Mouse (Mus musculus) spleen, postnatal 14 days (tissue): ENCODE measurements around the gene Sigirr.

ENCODE experiments used
- DNase-seq, 2 experiments: peaks; one replicate each; pipeline ENCODE4 v3.0.0; 2021 to 2022; ENCODE audit warnings: low spot score in 2 of 2

Sigirr gene

DNA sequence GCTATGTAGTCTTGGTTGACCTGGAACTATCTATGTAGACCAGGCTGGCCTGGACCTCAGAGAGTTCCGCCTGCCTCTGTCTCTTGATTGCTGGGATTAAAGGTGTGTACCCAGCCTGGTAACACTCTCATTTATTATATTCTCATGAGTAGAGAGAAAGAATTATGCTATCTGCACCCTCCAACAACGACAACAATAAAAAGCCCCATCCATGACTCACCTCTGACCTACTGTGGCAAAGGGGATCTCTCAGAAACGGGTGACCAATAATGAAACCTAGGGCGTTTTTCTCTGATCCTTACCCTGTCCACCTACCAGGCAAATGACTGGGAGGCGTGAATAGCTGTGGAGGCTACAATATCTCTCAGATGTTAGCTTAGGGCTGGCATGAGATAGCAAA is 3.2 kb downstream of the Sigirr start:
- no peak for DNase-seq

DNA sequence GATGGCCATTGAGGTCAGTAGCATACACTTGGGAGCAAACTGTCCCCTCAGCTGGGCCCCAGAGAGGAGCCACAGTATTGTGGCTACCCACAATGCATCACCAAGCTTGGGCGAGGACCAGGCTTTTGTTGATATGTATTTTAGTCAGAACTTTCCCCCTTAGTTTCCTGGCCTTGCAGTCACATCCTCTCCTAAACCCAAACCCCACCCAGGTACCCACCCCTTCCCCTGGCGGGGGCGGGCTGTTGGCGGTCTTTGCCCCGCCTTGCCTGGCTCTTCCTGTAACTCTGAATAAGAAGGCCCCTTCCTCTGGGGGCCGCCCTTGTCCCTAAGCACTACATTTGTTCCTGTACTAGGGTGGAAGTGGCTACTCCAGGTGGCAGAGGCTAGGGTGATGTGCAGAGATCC is 3.7 kb downstream of the Sigirr start:
- peak; percentile 64 to 72 for DNase-seq

GRCm38 (mm10) chr7:141096021-141096420 is 4.4 kb downstream of the Sigirr start:
- no peak for DNase-seq

GRCm38 (mm10) chr7:141094487-141095205 is 5.7 kb downstream of the Sigirr start:
- DNase-seq, result no peak

GRCm38 (mm10) chr7:141093950-141094349 is 6.4 kb downstream of the Sigirr start:
- DNase-seq, result no peak

DNA sequence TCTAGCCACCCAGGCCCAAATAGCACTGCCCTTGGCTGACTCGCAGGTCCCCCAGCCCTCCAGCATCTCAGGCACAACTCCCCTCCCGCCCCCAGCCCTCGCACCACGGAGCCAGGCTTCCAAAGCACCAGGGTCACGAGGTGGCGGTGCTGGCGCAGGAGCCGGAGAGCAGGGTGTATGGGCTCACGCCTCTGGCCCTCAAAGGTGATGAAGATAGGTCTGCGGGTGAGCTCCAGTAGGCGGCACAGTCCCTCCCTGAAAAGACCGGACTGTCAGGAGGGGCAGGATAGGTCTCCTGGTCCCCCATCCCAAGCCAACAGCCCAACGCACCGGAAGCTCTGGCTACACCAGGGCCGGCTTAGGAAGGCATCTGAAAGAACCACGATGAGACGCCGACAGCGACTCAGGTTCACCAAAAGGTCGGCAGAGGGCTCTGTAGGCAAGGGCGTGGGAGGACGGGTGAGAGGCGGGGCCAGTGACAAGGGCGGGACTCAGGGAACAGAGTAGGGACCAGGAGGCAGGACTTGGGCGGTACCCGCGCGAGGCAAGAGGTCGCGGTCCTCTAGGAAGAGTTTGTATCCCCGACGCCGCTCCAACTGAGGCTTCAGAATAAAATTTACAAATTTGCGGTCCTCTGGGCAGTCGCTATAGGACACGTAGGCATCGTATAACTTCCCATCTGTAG is 8.2 kb downstream of the Sigirr start:
- DNase-seq, result peak; percentile 83 to 86

DNA sequence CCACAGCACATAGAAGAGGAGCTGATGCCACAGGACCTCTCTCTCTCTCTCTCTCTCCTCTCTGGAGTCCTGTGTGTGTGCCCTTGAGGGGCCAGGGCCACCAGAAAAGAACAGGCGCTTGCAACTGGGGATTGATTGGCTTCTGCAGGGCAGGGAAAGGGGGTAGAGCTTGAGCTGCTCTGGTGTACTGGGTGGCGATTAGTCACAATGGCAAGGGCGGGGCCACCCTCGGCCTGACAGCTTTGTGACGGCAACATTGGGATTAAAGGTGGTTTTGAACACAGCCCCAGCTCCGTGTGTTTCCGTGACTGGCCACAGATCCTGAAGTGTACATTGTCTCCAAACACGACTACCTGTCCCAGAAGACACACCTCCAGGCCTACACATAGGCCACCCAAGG is 10.1 kb downstream of the Sigirr start:
- DNase-seq, result no peak

GRCm38 (mm10) chr7:141088473-141088872 is 11.9 kb downstream of the Sigirr start:
- DNase-seq, result no peak

DNA sequence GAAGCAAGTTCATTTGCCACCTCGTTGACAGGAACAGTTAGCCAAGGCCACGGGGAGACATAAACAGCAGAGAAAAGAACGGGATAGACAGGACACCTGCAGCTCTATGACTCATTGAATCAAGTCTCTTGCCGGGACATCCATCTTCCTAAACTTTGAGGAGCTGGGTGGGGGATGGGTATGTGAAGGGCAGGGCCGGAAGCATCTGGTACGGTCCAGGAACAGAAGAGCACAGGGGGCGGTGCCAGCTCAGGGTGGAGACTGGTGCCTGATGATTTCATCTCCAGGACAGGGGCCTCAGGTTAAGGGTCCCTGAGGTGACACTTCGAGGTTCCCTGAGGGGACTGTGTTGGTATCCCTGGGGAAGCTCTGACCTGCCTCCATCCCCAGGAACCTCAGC is 12.5 kb downstream of the Sigirr start:
- DNase-seq, result no peak

DNA sequence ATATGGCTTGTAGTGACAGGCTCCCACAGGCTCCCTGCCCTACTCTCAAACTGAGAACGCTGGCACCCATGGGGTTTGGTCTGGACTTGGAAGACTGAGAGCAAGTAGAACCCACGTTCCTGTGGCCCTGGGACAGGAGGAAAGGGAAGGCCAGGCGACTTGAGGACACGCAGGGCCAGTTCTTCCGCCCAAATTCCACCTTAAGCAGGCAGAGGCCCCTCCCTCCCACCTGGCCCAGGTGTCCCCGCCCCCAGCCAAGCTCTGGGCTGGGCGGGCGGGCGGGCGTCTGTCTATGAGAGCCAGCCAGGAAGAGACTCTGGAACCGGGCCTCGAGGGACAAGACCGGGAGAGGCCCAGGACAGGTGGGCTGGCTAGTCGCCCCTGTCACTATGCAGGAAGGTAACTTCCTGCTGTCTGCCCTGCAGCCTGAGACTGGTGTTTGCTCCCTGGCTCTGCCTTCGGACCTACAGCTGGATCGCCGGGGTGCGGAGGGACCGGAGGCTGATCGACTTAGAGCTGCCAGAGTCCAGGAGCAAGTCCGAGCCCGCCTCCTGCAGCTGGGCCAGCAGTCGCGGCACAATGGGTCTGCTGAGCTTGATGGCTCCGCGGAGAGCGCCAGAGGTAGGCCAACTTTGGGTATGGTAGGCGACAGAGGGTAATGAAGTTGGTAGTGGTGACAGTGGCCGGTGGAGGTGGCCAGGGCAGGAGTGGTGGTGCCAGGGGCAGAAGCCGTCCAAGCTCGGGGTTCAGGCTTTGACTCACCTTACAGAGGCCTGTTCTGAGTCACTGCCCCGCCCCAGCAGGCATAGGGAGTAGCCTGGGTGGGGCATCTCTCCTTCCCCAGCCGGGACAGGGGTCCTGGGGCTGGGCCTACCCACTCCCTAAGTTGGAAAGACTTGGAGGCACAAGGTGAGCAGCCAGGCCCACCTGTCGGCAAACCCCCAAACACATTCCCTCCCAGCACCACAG is 20.6 kb downstream of the Sigirr start:
- DNase-seq, result no peak

- no peak for DNase-seq
Measured at GRCm38 (mm10) chr7:141078876-141079275, 21.5 kb downstream of the Sigirr start.

- no peak for DNase-seq
Measured at GRCm38 (mm10) chr7:141077841-141078240, 22.5 kb downstream of the Sigirr start, which contains the start of gene Pkp3. Gene Pkp3, plus strand, starts transcription at chr7:141078218.

GRCm38 (mm10) chr7:141073782-141074181 is 26.6 kb downstream of the Sigirr start:
- no peak for DNase-seq

DNA sequence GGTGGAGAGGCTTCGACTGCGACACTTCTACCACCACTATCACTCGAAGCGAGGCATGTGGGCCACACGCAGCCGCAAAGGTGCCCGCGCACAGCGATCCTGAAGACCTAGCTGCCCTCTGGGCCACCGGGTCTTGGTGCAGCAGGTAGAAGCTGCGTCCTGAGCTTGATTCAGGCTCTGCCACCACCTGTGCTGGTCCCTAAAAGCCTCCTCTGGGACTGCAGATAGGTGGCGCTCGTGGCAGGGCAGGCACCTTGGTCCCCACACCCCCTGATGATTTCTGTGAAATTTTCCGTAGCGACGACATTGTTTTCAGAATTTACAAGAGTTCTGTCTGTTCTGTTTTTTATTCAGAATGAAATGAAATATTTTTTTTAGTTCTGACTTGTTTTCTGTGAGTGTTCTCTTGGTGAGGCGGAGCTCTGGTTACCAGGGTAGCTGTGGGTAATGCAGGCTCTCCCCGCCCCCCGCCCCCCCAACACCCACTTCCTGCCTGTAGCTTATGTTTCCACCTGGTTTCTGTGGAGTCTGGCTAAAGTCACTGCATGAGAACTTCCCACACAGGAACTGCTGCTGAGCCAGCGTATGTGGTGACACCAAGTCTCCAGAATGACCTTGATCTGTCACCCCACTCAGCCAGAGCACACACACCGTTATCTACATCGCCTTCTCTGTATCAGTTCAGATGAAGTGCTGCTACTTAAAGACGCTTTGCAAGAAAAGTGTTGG is 28.2 kb downstream of the Sigirr start:
- DNase-seq, result no peak

DNA sequence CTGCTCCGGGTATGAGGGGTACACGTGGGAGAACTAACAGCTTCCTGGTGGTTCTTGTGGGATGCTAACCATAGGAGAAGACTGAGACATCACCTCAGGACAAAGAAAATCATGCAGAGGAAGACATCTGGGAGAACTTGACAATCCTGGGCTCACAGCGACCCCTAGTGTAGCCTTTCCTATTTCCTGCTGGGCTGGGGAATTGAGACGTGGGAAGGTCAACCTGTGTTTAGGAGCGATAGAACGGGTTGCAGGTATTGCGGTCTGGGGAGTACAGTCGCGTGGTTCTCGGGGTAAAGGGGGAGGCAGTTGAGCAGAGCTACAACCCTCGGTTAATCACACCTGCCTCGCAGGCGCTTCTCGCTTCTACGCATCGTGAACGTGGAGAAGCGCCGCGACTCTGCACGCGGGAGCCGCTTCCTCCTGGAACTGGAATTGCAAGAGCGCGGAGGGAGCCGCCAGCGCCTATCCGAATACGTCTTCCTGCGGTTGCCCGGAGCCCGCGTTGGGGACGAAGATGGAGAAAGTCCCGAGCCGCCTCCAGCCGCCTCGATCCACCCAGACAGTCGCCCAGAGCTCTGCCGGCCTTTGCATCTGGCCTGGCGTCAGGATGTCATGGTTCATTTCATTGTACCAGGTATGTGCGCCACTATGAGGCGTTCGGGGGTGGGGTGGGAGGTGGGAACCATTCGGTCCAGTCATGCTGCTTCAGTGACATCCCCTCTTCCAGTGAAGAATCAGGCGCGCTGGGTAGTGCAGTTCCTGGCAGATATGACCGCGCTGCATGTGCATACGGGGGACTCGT is 30.1 kb downstream of the Sigirr start:
- peak in 1 of 2 experiments; percentile 57 for DNase-seq

DNA sequence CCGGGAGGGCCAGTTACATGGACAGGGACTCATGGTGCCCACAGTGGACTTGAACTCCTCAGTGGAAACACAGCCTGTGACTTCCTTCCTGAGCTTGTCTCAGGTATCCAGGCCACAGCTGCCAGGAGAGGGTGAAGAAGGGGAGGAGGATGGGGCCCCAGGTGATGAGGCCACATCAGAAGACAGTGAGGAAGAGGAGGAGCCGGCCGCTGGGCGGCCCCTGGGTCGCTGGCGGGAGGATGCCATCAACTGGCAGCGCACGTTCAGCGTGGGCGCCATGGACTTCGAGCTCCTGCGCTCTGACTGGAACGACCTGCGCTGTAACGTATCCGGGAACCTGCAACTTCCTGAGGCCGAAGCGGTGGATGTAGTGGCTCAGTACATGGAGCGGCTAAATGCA is 32.0 kb downstream of the Sigirr start:
- DNase-seq, result no peak

DNA sequence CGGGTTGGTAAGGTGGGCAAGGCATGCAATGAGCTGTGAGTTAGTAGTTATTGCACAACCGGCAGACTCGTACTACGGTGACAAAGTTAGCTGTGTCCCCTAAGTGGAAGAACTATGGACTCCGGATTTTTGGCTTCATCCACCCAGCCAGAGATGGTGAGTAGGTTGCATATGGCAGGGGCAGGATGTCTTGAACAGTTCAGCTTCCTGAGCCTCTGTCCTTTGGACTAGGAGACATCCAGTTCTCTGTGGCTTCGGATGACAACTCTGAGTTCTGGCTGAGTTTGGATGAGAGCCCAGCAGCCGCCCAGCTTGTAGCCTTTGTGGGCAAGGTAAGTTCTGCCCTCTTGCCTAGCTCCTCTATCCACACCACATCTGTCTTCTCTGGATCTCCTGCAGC is 35.8 kb downstream of the Sigirr start:
- DNase-seq, result no peak

DNA sequence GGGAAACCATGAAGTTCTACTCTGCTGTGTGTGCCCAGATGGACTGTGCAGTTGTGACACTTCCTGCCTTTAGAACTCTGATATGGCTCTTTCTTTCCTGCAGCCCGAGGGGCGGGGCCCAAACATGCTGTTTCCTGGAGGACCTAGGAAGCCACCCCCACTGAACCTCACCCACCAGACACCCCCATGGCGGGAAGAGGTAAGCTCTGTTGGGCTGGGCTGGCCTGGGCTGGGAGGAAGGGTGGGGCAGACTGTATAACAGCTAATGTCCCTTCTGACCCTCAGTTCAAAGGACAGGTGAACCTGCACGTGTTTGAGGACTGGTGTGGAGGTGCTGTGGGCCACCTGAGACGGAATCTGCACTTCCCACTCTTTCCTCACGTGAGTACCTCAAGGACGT is 36.2 kb downstream of the Sigirr start:
- DNase-seq, result no peak

GRCm38 (mm10) chr7:141063353-141063752 is 37.0 kb downstream of the Sigirr start:
- DNase-seq, result no peak

- no peak for DNase-seq
Measured at GRCm38 (mm10) chr7:141062525-141062924, 37.8 kb downstream of the Sigirr start.

DNA sequence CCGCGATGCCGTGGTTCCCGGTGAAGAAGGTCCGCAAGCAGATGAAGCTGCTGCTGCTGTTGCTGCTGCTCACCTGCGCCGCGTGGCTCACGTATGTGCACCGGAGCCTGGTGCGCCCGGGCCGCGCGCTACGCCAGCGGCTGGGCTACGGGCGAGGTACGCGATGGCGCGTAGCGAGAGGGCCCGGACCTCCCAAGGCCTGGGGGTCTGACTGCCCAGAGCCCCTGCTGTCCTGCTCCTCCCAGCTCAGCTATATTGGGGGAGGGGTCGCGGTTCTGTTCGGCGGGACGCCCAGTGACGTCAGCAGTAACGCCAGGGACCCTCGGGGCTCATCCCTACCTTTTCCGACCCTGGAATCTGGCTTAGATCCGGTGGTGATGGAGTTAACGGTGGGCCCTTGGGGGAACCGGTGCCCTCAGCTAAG is 39.1 kb downstream of the Sigirr start:
- DNase-seq, result no peak
